In genomic region chr8:46251561-46251960, GRCm38 (mm10) we compare ENCODE assay signal across 16 mouse cellular contexts. TPM values are rescaled to one million over a fixed set of nuclear protein-coding genes. Genes with fewer than 3 reads are reported as not detected.
A peak's percentile ranks its signal among the peaks of the same experiment; 100 is the strongest.
DNase-seq lines count a peak whose midpoint lies in the region; ATAC-seq lines count a peak whose summit lies in the region.
"Had no signal": no experiment of that assay in that cellular context is flagged by ENCODE, and none has a peak within 500 bp of the region (broad histone marks: within the 10 kb centered on the region; RNA-seq: fewer than 3 reads in every experiment).

No protein-coding gene starts in this region.

- peak overlapping the region; percentile 20; the same call in 1 of the 2 replicates for H3K27ac ChIP-seq in forebrain, embryonic 10.5 days
- H3K27ac ChIP-seq in forebrain, embryonic 16.5 days (ENCODE audit: low read length): no peak overlapping the region
- no peak overlapping the region; the same call in 1 of the 2 replicates for H3K27ac ChIP-seq in embryonic facial prominence, embryonic 11.5 days (replicated peaks; ENCODE audit: low read depth, low read length)
- H3K27ac ChIP-seq in hindbrain, embryonic 12.5 days: no peak overlapping the region
- H3K27ac ChIP-seq in midbrain, embryonic 13.5 days: no peak overlapping the region

- no peaks in the 10 kb centered on the region for H3K36me3 ChIP-seq in forebrain, embryonic 10.5 days (replicated peaks)
- no peaks in the 10 kb centered on the region for H3K36me3 ChIP-seq in forebrain, embryonic 16.5 days (ENCODE audit: control insufficient read depth, insufficient read depth)
- no peaks in the 10 kb centered on the region for H3K36me3 ChIP-seq in embryonic facial prominence, embryonic 11.5 days (replicated peaks; ENCODE audit: control insufficient read depth, insufficient read depth, low read depth, low read length)
- H3K36me3 ChIP-seq in hindbrain, embryonic 12.5 days: no peaks in the 10 kb centered on the region
- H3K36me3 ChIP-seq in midbrain, embryonic 13.5 days: no peaks in the 10 kb centered on the region

- intact Hi-C loops in left cerebral cortex, postnatal 10 days (cut with DNase I): no loop called here
- intact Hi-C loops in gastrocnemius, postnatal 14 days (cut with DNase I; ENCODE audit: low total_unique reads): no loop called here

- WGBS in forebrain, embryonic 10.5 days: 55% methylated on average over 10 of the region's 10 CpGs
- WGBS in forebrain, embryonic 16.5 days: 29% methylated on average over 10 of the region's 10 CpGs
- WGBS in embryonic facial prominence, embryonic 11.5 days: 39% methylated on average over 10 of the region's 10 CpGs
- 28% methylated on average over 10 of the region's 10 CpGs for WGBS in hindbrain, embryonic 12.5 days
- 33% methylated on average over 10 of the region's 10 CpGs for WGBS in midbrain, embryonic 13.5 days

- H3K9me3 ChIP-seq in forebrain, embryonic 10.5 days: no peaks in the 10 kb centered on the region
- no peaks in the 10 kb centered on the region for H3K9me3 ChIP-seq in forebrain, embryonic 16.5 days (ENCODE audit: control insufficient read depth, low read length)
- H3K9me3 ChIP-seq in embryonic facial prominence, embryonic 11.5 days (replicated peaks; ENCODE audit: control insufficient read depth, low read length): no peaks in the 10 kb centered on the region
- H3K9me3 ChIP-seq in hindbrain, embryonic 12.5 days (replicated peaks): no peaks in the 10 kb centered on the region
- no peaks in the 10 kb centered on the region for H3K9me3 ChIP-seq in midbrain, embryonic 13.5 days

- H3K4me2 ChIP-seq in forebrain, embryonic 16.5 days (ENCODE audit: low read length): no peak overlapping the region; the same call in 1 of the 2 replicates
- H3K4me2 ChIP-seq in embryonic facial prominence, embryonic 11.5 days (ENCODE audit: low read depth, low read length): no peak overlapping the region
- peak overlapping the region; percentile 34 for H3K4me2 ChIP-seq in hindbrain, embryonic 12.5 days (replicated peaks)
- H3K4me2 ChIP-seq in midbrain, embryonic 13.5 days (replicated peaks): peak overlapping the region; percentile 31

- H3K27me3 ChIP-seq in forebrain, embryonic 10.5 days (ENCODE audit: poor library complexity, severe bottlenecking): peaks cover 34% of the 10 kb centered on the region
- no peaks in the 10 kb centered on the region for H3K27me3 ChIP-seq in forebrain, embryonic 16.5 days (replicated peaks; ENCODE audit: control insufficient read depth, insufficient read depth, low read length)
- no peaks in the 10 kb centered on the region for H3K27me3 ChIP-seq in embryonic facial prominence, embryonic 11.5 days (ENCODE audit: control insufficient read depth, insufficient read depth, low read length)
- H3K27me3 ChIP-seq in hindbrain, embryonic 12.5 days: peaks cover 24% of the 10 kb centered on the region
- peaks cover 37% of the 10 kb centered on the region for H3K27me3 ChIP-seq in midbrain, embryonic 13.5 days

- peaks cover 23% of the 10 kb centered on the region for H3K4me1 ChIP-seq in forebrain, embryonic 10.5 days
- H3K4me1 ChIP-seq in forebrain, embryonic 16.5 days (replicated peaks; ENCODE audit: control insufficient read depth, insufficient read depth, low read length): peaks cover 3% of the 10 kb centered on the region
- no peaks in the 10 kb centered on the region for H3K4me1 ChIP-seq in embryonic facial prominence, embryonic 11.5 days (ENCODE audit: control insufficient read depth, insufficient read depth, low read length)
- H3K4me1 ChIP-seq in hindbrain, embryonic 12.5 days: peaks cover 9% of the 10 kb centered on the region
- peaks cover 10% of the 10 kb centered on the region for H3K4me1 ChIP-seq in midbrain, embryonic 13.5 days (replicated peaks)

- peak overlapping the region; percentile 1; the same call in 1 of the 2 replicates for H3K4me3 ChIP-seq in forebrain, embryonic 10.5 days
- no peak overlapping the region for H3K4me3 ChIP-seq in forebrain, embryonic 16.5 days (replicated peaks; ENCODE audit: low read length)
- no peak overlapping the region for H3K4me3 ChIP-seq in embryonic facial prominence, embryonic 11.5 days (ENCODE audit: low read depth, low read length)
- H3K4me3 ChIP-seq in hindbrain, embryonic 12.5 days: no peak overlapping the region
- H3K4me3 ChIP-seq in midbrain, embryonic 13.5 days (replicated peaks): no peak overlapping the region

- H3K9ac ChIP-seq in forebrain, embryonic 16.5 days (replicated peaks; ENCODE audit: low read depth, low read length): no peak overlapping the region
- H3K9ac ChIP-seq in embryonic facial prominence, embryonic 11.5 days (replicated peaks; ENCODE audit: low read length): no peak overlapping the region
- no peak overlapping the region for H3K9ac ChIP-seq in hindbrain, embryonic 12.5 days
- H3K9ac ChIP-seq in midbrain, embryonic 13.5 days (replicated peaks): no peak overlapping the region

- no peak for ATAC-seq in forebrain, embryonic 16.5 days
- no peak for ATAC-seq in embryonic facial prominence, embryonic 11.5 days (replicated peaks; ENCODE audit: insufficient number of reproducible peaks, low FRiP score, low TSS enrichment, low read depth)
- no peak for ATAC-seq in hindbrain, embryonic 12.5 days (ENCODE audit: low FRiP score)
- ATAC-seq in midbrain, embryonic 13.5 days: no peak
- ATAC-seq: activated CD4-positive, CD25-positive, alpha-beta regulatory T cell, adult 4 months had no signal

- no peak for DNase-seq in forebrain, embryonic 10.5 days (ENCODE audit: extremely low spot score, low spot score)
- peak; percentile 70 for DNase-seq in embryonic facial prominence, embryonic 11.5 days (ENCODE audit: low spot score)
- no peak for DNase-seq in left cerebral cortex, postnatal 10 days (ENCODE audit: extremely low spot score in 1 of 2, low spot score in 2 of 2)
- DNase-seq in left cerebral cortex, adult 8-10 months (ENCODE audit: low spot score in 2 of 2): no peak
- DNase-seq in gastrocnemius, postnatal 14 days: no peak
- DNase-seq: kidney, adult 11 months; lung, adult 2 months had no signal

RNA-seq across cellular contexts. Expression of gene Slc25a4, which starts 40.5 kb away (rescaled TPM):
- 492 and 499 TPM in 2 replicates for polyA plus RNA-seq in forebrain, embryonic 10.5 days (2016; fragmentation: Nextera tagmentation; extraction: Ambion mirVana)
- polyA plus RNA-seq in forebrain, embryonic 16.5 days (2015; fragmentation: Nextera tagmentation; extraction: Ambion mirVana): 679 and 710 TPM in 2 replicates
- polyA plus RNA-seq in embryonic facial prominence, embryonic 11.5 days (2014; fragmentation: Nextera tagmentation; extraction: Ambion mirVana): 508 and 538 TPM in 2 replicates
- 561 and 574 TPM in 2 replicates for polyA plus RNA-seq in hindbrain, embryonic 12.5 days (2016; fragmentation: Nextera tagmentation; extraction: Ambion mirVana)
- 693 and 718 TPM in 2 replicates for polyA plus RNA-seq in midbrain, embryonic 13.5 days (2015; fragmentation: Nextera tagmentation; extraction: Ambion mirVana)
- 100 to 1,000 TPM; 666 to 701 TPM for total RNA-seq in left cerebral cortex, postnatal 10 days (2021)
- total RNA-seq in left cerebral cortex, adult 8-10 months (2022): 100 to 1,000 TPM; 543 to 583 (median 554) TPM
- 1,000 to 10,000 TPM; 2,687 to 3,049 TPM for total RNA-seq in gastrocnemius, postnatal 14 days (2021)

RNA-seq across cellular contexts. Expression of gene Helt, which starts 42.9 kb away (rescaled TPM):
- polyA plus RNA-seq in forebrain, embryonic 10.5 days (2016; fragmentation: Nextera tagmentation; extraction: Ambion mirVana): 1.8 and 2.7 TPM in 2 replicates
- 3.4 and 7.3 TPM in 2 replicates for polyA plus RNA-seq in forebrain, embryonic 16.5 days (2015; fragmentation: Nextera tagmentation; extraction: Ambion mirVana)
- polyA plus RNA-seq in embryonic facial prominence, embryonic 11.5 days (2014; fragmentation: Nextera tagmentation; extraction: Ambion mirVana): 0.88 and 1.9 TPM in 2 replicates
- polyA plus RNA-seq in hindbrain, embryonic 12.5 days (2016; fragmentation: Nextera tagmentation; extraction: Ambion mirVana): 1.2 and 2.8 TPM in 2 replicates
- 27.1 and 38.4 TPM in 2 replicates for polyA plus RNA-seq in midbrain, embryonic 13.5 days (2015; fragmentation: Nextera tagmentation; extraction: Ambion mirVana)
- not detected for total RNA-seq in left cerebral cortex, postnatal 10 days (2021)
- total RNA-seq in left cerebral cortex, adult 8-10 months (2022): under 1 TPM in 1 of 4 experiments, not detected in 3; 0.63 TPM
- under 1 TPM; 0.72 to 0.93 TPM for total RNA-seq in gastrocnemius, postnatal 14 days (2021)
- total RNA-seq: common myeloid progenitor, adult 5-6 weeks; layer of hippocampus, adult 18-20 months; left cerebral cortex, postnatal 25 days had no signal
- polyA plus RNA-seq: activated CD4-positive, CD25-positive, alpha-beta regulatory T cell, adult 4 months; heart, embryonic 11.5 days; lung, adult 2 months; neural tube, embryonic 14.5 days had no signal

Comparison
In these comparisons a context has a peak if more than half of its experiments do, and no peak if none do; other contexts are left out.
1. H3K4me2 ChIP-seq: peak in hindbrain, embryonic 12.5 days (single experiment) and midbrain, embryonic 13.5 days (single experiment); none in forebrain, embryonic 16.5 days (single experiment) and embryonic facial prominence, embryonic 11.5 days (single experiment).